Mouse (Mus musculus): Measurements from ENCODE around the gene Mrpl41. TPM values are rescaled to one million over a fixed set of nuclear protein-coding genes. Genes with fewer than 3 reads are reported as not detected.
A peak's percentile ranks its signal among the peaks of the same experiment; 100 is the strongest.
"Not testable (repeated sequence)": the region's sequence is repeated elsewhere in the genome, so short reads cannot be mapped to it uniquely, and the experiment has no call there.

The Mrpl41 gene
- polyA plus RNA-seq, 2 experiments: 48.1 to 93.6 TPM

- no peaks in the 10 kb centered on the region for H3K27me3 ChIP-seq (ENCODE audit: control insufficient read depth, insufficient read depth, low read length)
- no peak for TF ChIP-seq CTCF (IDR thresholded peaks at IDR 0.05; ENCODE audit: low read depth)
- no peak; the same call in 1 of the 2 replicates for TF ChIP-seq EP300 (IDR thresholded peaks at IDR 0.05; ENCODE audit: low read depth)
- H3K27ac ChIP-seq: peak overlapping the region; percentile 66
- 16% methylated on average over 4 of the region's 4 CpGs for WGBS (ENCODE audit: insufficient replicate concordance)
- peak overlapping the region; percentile 17 to 24; a peak in 1 of 4 replicates for H3K4me3 ChIP-seq (ENCODE audit: insufficient read depth in 1 of 2, low read depth in 2 of 2, low read length in 2 of 2)
- peaks cover 26 to 27% of the 10 kb centered on the region in 2 experiments for H3K4me1 ChIP-seq (replicated peaks; ENCODE audit: control insufficient read depth in 2 of 2, insufficient read depth in 2 of 2, low read length in 1 of 2)
- H3K4me2 ChIP-seq (ENCODE audit: low read depth): peak overlapping the region; percentile 52
- no peaks in the 10 kb centered on the region for H3K9me3 ChIP-seq (ENCODE audit: control insufficient read depth, low read length)
- ATAC-seq (ENCODE audit: insufficient read depth): peak; percentile 24
- DNase-seq (ENCODE audit: low read depth in 3 of 3, low spot score in 3 of 3): no peak
- peaks cover 47% of the 10 kb centered on the region for H3K36me3 ChIP-seq (replicated peaks; ENCODE audit: control insufficient read depth, insufficient read depth, low read depth)
- H3K9ac ChIP-seq (replicated peaks): peak overlapping the region; percentile 27
Measured at GRCm38 (mm10) chr2:24952537-24953055, 22.3 kb downstream of the Mrpl41 start.

- H3K27ac ChIP-seq: no peak overlapping the region; the same call in 1 of the 2 replicates
- H3K9me3 ChIP-seq (ENCODE audit: control insufficient read depth, low read length): no peaks in the 10 kb centered on the region
- peak overlapping the region; percentile 91 to 98 for H3K4me3 ChIP-seq (ENCODE audit: insufficient read depth in 1 of 2, low read depth in 2 of 2, low read length in 2 of 2)
- peaks cover 26 to 27% of the 10 kb centered on the region in 2 experiments for H3K4me1 ChIP-seq (replicated peaks; ENCODE audit: control insufficient read depth in 2 of 2, insufficient read depth in 2 of 2, low read length in 1 of 2)
- TF ChIP-seq EP300 (IDR thresholded peaks at IDR 0.05; ENCODE audit: low read depth) (no peak), CTCF (IDR thresholded peaks at IDR 0.05; ENCODE audit: low read depth) (no peak)
- peak overlapping the region; percentile 99 for H3K4me2 ChIP-seq (ENCODE audit: low read depth)
- H3K36me3 ChIP-seq (replicated peaks; ENCODE audit: control insufficient read depth, insufficient read depth, low read depth): peaks cover 33% of the 10 kb centered on the region
- ATAC-seq (ENCODE audit: insufficient read depth) (no peak), DNase-seq (ENCODE audit: low read depth in 3 of 3, low spot score in 3 of 3) (no peak)
- no peaks in the 10 kb centered on the region; the same call in 1 of the 2 replicates for H3K27me3 ChIP-seq (ENCODE audit: control insufficient read depth, insufficient read depth, low read length)
- WGBS (ENCODE audit: insufficient replicate concordance): under 1% methylated on average over 31 of the region's 31 CpGs
- peak overlapping the region; percentile 87 for H3K9ac ChIP-seq (replicated peaks)
Measured at GRCm38 (mm10) chr2:24950189-24950535, 24.7 kb downstream of the Mrpl41 start.

- WGBS (ENCODE audit: insufficient replicate concordance): under 1% methylated on average over 81 of the region's 108 CpGs
- Histone ChIP-seq H3K4me1 (replicated peaks; ENCODE audit: control insufficient read depth in 2 of 2, insufficient read depth in 2 of 2, low read length in 1 of 2) (peaks cover 26 to 27% of the 10 kb centered on the region in 2 experiments), H3K36me3 (replicated peaks; ENCODE audit: control insufficient read depth, insufficient read depth, low read depth) (peaks cover 27% of the 10 kb centered on the region), H3K9ac (replicated peaks) (peak within 1 kb of the TSS; percentile 87), H3K9me3 (ENCODE audit: control insufficient read depth, low read length) (no peaks in the 10 kb centered on the region), H3K27ac (peak within 1 kb of the TSS; percentile 56), H3K27me3 (ENCODE audit: control insufficient read depth, insufficient read depth, low read length) (no peaks in the 10 kb centered on the region; the same call in 1 of the 2 replicates), H3K4me2 (ENCODE audit: low read depth) (peak within 1 kb of the TSS; percentile 99), H3K4me3 (ENCODE audit: insufficient read depth in 1 of 2, low read depth in 2 of 2, low read length in 2 of 2) (peak within 1 kb of the TSS; percentile 91 to 98)
- no peak for TF ChIP-seq EP300 (IDR thresholded peaks at IDR 0.05; ENCODE audit: low read depth)
- no peak for TF ChIP-seq CTCF (IDR thresholded peaks at IDR 0.05; ENCODE audit: low read depth)
- ATAC-seq (ENCODE audit: insufficient read depth) (peak; percentile 98), DNase-seq (ENCODE audit: low read depth in 3 of 3, low spot score in 3 of 3) (peak; percentile 91 to 93 (median 93))
Measured at GRCm38 (mm10) chr2:24949421-24950188, 25.3 kb downstream of the Mrpl41 start, which contains the start of gene Zmynd19. TSS of gene Zmynd19 (plus strand) at chr2:24949792.

GRCm38 (mm10) chr2:24944304-24944703 is 30.6 kb downstream of the Mrpl41 start:
- not testable (repeated sequence) for H3K4me2 ChIP-seq (ENCODE audit: low read depth); H3K4me1 ChIP-seq (replicated peaks; ENCODE audit: control insufficient read depth in 2 of 2, insufficient read depth in 2 of 2, low read length in 1 of 2); H3K36me3 ChIP-seq (replicated peaks; ENCODE audit: control insufficient read depth, insufficient read depth, low read depth); H3K9ac ChIP-seq (replicated peaks); H3K27me3 ChIP-seq (ENCODE audit: control insufficient read depth, insufficient read depth, low read length); H3K27ac ChIP-seq; ATAC-seq (ENCODE audit: insufficient read depth); H3K9me3 ChIP-seq (ENCODE audit: control insufficient read depth, low read length); DNase-seq (ENCODE audit: low read depth in 3 of 3, low spot score in 3 of 3); H3K4me3 ChIP-seq (ENCODE audit: insufficient read depth in 1 of 2, low read depth in 2 of 2, low read length in 2 of 2)
- peak; percentile 58 for TF ChIP-seq CTCF (IDR thresholded peaks at IDR 0.05; ENCODE audit: low read depth)
- 32% methylated on average over 2 of the region's 2 CpGs for WGBS (ENCODE audit: insufficient replicate concordance)

GRCm38 (mm10) chr2:24942092-24942491 is 32.8 kb downstream of the Mrpl41 start:
- no peak overlapping the region for H3K4me2 ChIP-seq (ENCODE audit: low read depth)
- no peak for ATAC-seq (ENCODE audit: insufficient read depth)

More at GRCm38 (mm10) chr2:24942092-24942491, 32.8 kb downstream of the Mrpl41 start:
- H3K27me3 ChIP-seq (ENCODE audit: control insufficient read depth, insufficient read depth, low read length): no peaks in the 10 kb centered on the region; the same call in none of the 2 replicates
- no peaks in the 10 kb centered on the region for H3K9me3 ChIP-seq (ENCODE audit: control insufficient read depth, low read length)
- no peak overlapping the region for H3K4me3 ChIP-seq (ENCODE audit: insufficient read depth in 1 of 2, low read depth in 2 of 2, low read length in 2 of 2)
- no peak for DNase-seq (ENCODE audit: low read depth in 3 of 3, low spot score in 3 of 3)
- no peak for TF ChIP-seq EP300 (IDR thresholded peaks at IDR 0.05; ENCODE audit: low read depth)
- TF ChIP-seq CTCF (IDR thresholded peaks at IDR 0.05; ENCODE audit: low read depth): no peak
- no peak overlapping the region for H3K27ac ChIP-seq
- no peak overlapping the region; the same call in 1 of the 2 replicates for H3K9ac ChIP-seq (replicated peaks)
- H3K36me3 ChIP-seq (replicated peaks; ENCODE audit: control insufficient read depth, insufficient read depth, low read depth): no peaks in the 10 kb centered on the region
- WGBS (ENCODE audit: insufficient replicate concordance): 36% methylated on average over 4 of the region's 4 CpGs
- H3K4me1 ChIP-seq (replicated peaks; ENCODE audit: control insufficient read depth in 2 of 2, insufficient read depth in 2 of 2, low read length in 1 of 2): no peaks in the 10 kb centered on the region
